Mouse (Mus musculus) lung, postnatal 4 days (tissue): ENCODE measurements around the gene Tsfm.
"Not testable (repeated sequence)": the region's sequence is repeated elsewhere in the genome, so short reads cannot be mapped to it uniquely, and the experiment has no call there.

Experiments used
- DNase-seq, 2 experiments: peaks; one replicate each; pipeline ENCODE4 v3.0.0; 2021

Tsfm gene

DNA sequence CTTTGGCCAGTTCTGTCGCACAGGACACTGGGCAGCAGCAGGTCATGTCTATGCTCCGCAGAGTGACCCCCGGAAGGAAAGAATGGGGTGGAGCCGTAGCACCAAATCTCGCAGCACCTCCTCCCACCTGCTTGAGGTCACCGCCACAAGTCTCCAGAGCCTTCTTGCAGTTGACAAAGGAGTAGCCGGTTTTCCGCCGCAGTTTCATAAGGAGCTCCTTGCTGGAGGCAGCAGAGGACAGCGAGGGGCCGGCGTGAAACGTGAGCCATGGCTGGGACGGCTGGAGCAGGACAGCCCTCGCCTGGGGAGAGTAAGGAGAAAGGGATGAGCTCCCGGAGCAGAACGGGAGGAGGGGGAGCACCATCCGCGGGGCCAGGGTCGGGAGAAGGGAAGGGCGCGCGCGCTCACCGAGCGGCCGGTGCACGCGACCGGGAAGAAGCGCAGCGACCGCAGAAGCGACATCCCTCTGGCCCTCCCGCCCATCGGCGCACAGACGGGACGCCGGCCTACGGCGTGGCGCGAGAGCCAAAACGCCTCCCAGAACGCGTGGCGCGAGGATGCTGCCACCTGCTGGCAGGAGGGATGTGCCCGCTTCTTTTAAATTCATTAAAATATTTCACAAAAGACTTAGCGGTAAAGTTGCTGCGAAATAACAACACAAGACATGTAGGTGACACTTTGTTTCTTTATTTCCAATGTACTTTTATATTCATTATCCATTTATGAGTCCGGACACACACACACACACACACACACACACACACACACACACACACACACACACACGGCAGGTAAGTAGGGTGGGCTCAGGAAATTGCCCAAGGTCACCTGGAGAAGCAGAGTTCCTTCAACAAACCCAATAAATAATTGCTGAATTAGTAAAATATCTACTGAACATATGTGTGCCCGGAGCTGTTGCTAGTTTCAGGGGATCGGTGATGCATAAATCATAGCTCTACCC lies at the start of gene Tsfm:
Gene Tsfm (minus strand): TSS at position 505 of the 961 bp plus-strand sequence.
- DNase-seq, result peak; percentile 92 to 95

DNA sequence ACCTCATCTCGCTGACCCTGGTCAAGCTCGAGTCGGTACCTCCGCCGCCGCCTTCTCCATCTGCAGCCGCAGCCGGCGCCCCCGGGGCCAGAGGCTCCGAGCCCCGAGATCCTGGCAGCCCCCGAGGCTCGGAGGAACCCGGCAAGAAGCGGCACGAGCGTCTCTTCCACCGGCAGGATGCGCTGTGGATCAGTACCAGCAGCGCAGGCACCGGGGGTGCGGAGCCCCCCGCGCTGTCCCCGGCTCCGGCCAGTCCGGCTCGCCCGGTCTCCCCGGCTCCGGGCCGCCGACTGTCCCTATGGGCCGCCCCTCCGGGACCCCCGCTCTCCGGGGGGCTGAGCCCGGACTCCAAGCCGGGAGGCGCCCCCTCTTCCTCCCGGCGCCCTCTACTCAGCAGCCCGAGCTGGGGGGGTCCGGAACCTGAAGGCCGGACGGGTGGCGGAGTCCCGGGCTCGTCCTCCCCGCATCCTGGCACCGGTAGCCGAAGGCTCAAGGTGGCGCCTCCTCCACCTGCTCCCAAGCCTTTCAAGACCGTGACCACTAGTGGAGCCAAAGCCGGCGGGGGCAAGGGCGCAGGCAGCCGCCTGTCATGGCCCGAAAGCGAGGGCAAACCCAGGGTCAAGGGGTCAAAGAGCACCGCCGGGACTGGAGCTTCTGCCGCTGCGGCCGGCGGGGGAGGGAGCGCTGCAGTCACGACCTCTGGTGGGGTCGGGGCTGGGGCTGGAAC lies 49.2 kb upstream of the Tsfm start:
- DNase-seq, result peak in 1 of 2 experiments; percentile 37

DNA sequence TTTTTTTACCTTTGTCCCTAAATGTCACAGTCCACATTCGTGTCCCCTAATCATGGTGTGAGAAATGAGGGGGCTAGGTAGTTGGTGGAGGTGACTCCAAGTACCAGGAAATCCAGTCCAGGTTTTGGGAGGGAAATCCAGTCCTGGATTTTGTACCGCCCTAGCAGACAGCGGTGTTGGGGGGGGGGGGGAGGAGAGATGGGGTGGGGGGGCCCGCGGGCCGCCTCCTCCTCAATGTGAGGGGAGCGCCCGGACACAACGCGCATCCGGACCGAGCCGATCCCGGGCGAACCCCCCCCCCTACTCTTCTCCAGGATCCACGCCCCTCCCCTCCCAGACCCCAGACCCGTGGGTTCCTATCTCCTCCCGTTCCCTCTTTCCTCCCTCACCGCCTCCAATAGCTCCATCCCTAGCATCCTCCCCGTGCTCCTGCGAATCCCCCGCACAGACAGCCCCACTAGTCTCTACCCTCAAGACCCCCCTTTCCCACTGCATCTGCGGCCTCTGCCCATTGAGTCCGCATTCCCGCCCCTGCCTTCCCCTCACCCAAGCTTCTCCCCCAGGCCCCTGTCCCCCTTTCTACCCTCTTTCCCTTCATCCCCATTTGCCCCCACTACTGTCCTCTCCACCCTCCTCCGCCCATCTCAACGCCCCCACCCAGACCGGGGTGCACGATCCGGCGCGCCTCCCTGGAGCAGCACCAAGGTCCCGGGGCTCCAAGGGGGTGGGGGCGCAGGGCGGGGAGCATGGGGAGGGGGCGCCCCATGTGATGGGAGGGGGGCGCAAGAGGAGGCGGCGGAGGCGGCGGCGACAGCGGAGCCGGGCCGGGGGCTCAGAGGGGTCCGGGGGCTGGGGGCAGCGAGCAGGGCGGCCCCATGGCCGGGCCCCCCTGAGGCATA lies 48.3 kb upstream of the Tsfm start:
- peak in 1 of 2 experiments; percentile 20 for DNase-seq

DNA sequence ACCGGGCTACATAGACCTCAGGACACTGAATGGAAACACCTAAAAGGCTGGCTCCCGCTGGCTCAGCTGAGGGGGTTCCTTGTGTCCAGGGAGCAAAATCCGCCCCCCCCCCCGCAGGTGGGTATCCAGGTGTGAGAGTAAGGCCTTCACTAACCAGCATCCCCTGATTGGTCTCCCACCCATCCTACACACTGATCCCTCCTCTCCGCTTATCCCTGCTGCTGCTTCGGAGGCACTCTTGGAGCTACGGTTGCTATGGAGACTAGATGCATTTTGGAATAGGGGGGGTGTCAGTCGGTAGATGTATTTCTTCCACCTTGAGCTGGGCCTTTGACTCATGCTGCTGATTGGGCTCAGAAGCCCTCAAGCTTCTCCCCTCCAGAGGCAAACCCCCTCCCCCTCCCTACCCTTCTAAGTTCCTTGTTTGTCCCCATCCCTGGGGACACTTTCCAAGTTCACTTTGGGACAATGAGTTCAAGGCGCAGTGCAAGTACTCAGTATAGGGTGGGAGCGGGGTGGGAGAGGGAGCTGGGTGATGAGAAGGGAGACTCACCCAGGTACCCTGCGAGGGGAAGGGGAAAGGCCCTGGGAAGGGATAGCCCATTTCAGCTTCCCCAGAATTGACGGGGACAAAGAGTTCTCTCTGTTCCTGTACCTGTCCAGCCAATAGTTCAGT lies 47.5 kb upstream of the Tsfm start:
- no peak for DNase-seq

DNA sequence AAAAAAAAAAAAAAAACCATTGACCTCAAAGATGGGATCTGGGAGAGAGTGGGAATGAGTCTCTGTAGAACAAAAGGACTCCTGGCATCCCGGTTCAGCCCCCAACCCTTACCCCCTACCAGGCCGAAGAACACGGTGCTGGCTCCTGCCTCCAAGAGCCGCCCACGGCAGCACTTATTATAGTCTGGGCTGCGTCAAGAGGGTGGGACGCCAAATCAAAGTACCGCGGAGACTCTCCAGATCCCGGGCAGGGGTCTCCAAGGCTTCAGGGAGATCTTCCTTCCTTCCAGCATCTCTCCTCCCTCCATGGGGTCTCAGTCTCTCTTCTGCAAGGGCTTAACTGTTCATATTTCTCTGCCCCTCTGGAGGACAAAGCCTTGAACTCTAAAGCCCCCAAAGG lies 46.9 kb upstream of the Tsfm start:
- DNase-seq, result no peak

DNA sequence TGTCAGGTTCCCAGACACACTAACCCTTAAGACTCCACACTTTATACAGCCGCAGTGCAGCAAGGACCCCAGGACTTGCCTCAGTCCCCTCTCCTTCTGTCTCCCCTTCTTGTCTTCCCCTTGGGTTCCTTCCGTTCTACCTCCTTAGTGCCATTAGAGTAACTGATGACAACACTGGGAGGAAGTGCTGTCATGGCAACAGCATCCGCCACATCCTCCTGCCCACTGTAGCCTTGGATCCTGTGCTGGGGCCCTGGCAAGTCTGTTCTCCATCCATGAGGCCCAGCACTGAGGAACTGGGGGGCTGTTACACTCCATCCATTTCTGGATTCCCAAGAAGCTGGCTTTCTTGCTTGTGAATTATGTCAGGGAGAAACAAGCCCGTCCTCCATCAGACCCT lies 45.4 kb upstream of the Tsfm start:
- peak in 1 of 2 experiments; percentile 30 for DNase-seq

DNA sequence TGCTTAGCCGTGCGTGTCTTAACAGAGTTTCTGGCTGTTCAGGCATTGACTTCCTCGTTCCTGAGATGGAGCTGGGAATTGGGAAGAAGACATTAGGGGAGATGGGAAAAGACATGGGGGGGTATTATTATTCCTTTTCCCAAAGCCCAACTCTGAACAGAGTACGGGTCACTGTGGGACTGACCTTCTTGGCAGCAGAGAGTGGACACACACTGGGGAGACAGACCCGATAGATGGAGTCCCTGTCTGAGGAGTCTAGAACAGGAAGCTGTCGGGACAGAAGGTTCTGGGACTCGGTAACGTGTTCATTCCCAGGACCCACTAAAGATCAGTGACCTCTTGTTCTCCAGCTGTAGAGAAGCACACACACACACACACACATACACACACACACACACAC lies 45.0 kb upstream of the Tsfm start:
- no peak for DNase-seq

DNA sequence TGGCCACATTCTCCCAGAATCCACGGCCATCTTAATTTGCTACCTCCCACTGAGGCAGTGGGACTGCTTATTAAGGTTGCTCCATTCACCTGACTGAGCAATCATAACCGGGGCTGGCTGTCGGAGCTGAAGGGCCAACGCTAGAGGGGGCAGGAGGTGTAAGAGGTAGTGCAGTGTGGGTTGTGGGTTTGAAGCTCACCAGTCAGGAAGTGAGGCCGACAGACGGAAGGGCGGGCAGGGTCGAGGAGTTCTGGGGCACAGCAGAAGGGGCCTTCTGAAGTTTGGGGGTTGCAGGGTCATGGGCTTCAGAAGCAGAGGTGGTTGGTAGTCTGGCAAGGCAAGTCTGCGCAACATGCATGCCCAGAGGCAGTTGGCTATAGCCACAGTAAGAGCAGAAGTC lies 44.4 kb upstream of the Tsfm start, which contains the start of gene Agap2:
Gene Agap2 (plus strand): TSS at position 205 of the 400 bp plus-strand sequence.
- peak; percentile 44 to 54 for DNase-seq

DNA sequence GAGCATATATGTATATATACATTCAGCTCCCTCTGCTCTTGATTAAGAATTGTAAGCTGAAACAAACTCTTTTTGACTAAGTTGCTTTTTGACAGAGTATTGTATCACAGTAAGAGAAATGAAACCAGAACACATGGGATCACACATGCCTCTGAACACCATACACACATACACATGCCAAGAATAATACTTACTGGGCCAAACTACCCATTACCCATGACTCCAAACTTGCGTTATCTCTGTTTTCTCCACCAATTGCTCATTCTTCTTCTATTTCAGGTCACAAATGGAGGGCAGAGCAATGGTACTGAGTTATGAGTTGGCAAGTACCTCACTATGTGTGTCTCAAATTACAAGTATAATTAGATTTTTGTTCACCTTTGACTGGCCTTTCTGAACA lies 43.3 kb upstream of the Tsfm start:
- no peak for DNase-seq

DNA sequence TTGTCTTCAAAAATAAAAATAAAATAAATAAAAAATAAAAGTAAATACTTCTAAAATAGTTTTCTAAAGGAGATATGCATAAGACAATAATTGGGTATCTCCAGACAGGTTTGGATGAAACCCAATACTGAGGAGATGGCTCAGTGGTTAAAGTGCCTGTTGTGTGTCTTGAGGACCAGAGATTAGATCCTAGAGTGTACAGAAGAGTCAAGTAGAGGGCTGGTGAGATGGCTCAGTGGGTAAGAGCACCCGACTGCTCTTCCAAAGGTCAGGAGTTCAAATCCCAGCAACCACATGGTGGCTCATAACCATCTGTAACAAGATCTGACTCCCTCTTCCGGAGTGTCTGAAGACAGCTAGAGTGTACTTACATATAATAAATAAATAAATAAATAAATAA lies 42.3 kb upstream of the Tsfm start:
- DNase-seq, result not testable (repeated sequence)

DNA sequence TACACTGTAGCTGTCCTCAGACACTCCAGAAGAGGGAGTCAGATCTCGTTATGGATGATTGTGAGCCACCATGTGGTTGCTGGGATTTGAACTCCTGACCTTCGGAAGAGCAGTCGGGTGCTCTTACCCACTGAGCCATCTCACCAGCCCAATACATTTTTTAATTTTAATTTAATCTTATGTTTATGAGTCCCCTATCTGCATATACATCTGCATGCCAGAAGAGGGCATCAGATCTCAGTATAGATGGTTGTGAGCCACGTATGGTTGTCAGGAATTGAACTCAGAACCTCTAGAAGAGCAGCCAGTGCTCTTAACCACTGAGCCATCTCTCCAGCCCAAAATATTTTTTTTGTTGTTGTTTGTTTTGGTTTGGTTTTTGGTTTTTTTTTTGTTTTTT lies 41.6 kb upstream of the Tsfm start:
- DNase-seq, result not testable (repeated sequence)

DNA sequence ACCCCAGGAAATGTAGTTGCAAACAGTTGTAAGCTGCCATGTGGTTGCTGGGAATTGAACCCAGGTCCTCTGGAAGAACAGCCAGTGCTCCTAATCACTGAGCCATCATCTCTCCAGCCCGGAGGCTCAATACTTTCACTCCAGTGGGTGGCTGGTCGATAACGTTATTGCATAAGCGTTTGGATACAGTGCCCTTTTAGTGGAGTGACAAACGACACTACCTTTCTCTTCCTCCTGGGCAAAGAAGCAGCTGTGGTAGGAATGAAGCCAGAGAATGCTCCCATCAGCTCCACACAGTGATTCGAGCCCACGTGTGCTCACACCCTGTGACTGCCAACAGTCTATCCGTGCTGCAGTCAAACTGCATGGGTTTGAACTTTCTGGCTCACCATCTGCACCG lies 40.6 kb upstream of the Tsfm start:
- no peak for DNase-seq

DNA sequence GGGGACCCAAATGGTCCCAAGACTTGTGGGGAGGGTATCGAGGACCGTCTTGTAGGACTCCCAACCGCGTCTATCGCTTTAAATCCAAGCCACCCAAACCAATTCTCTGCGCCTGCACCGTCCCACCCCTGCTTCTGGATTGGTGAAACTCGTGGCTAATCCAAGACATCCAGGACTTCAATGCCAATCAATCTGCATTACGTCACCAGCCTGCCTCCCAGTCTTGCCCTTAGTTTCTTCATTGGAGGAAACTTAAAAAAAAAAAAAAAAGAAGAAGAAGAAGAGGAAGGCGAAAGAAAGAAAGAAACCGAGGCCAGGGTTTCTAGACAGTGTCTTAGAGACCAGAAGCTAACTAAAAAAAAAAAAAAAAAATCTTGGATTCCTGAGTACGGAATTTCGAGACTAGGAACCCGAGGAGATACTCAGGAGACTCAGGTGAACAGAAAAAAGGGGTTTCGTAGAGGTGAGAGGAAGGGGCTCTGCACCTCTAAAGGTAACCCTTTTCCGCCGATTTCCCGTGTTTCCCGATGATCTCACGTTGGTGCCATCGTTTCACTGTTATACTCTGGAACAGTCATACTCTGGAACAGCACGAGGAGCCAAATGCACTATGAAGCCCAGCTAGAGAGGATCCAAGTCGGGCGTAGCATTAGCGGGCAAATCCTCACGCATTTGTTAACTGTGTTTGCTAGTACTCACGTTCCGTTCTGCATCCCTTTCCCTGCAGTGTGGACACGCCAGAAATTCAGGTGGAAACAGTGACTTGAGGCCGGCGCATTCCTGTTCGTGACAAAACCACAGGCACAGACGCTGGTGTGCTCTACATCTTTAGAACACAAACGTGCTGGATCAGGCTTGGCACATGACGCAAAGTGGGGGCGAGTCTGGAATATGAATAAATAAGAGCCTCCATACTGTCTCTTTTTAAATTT lies 39.8 kb upstream of the Tsfm start, which contains the start of gene Tspan31:
Gene Tspan31 (minus strand): TSS at position 75 of the 932 bp plus-strand sequence.
- DNase-seq, result peak; percentile 90 to 92

DNA sequence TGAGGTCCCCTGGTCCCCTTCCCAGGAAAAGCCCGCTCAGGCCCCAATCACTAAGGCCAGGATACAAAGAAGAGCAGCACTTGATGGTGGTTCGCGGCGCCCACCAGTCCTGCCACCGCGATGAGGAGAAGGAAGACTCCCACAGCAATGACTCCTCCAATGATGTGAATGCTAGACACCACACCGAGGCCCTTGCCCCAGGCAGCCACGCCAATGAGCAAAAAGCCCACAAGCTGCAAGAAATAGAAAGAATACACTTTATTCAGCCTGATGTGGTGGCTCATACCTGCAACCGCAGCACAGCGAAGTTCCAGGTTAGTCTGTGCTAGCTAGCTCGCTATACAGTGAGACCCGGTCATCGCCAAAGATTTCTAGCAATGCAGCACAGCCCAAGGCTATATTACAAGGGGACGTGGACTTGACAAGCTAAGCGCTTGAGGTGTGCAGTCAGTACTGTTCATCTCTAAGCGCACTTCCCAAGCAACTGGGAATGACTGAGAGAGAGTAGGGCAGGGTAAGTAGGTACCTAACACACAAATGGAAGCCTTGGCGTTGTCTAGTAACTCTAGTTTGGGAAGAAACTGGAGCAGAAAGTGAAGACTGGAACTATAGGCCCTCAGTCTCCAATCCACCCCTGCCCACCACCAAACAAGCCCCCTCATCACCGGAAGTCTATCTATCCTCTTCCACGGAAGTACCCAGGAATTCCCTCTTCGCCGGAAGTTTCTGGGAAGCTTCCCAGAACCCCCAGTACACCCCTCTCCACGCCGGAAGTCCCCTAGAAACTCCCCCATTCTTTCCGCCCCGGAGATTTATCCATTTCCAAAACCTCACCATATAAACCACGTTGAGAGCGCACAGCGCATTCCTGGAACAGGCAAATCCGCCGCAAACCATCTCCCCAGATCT lies 38.9 kb upstream of the Tsfm start:
- DNase-seq, result no peak

DNA sequence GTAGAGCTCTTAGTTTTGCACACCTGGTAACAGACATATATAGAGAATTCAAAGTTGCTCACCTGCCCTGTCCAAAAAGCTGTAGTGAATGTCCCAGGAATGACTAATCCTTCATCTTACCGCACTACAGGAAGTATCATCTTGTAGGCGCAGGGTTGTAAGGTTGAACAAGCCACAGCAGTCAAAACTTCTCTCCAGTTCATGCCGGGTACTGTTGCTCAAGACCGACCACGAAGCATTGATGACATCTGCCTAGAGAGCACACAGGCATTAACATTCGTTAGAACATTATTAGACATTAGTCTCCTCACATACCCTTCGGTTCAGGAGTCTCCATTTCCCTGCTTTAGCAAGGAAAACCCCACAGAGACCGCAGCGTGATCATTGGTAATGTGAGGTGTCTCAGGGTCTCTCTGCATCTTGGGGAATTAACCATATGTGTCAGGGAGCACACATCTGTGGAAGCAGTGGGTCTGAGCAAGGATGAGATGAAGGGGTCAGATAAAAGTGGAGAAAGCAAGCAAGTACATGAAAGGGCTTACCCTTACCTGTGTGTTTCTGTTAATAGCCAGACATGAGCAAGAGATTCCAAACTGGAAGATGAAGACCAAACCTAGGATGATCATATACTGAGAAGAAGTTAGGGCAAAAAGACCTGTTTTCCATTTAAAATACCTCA lies 37.9 kb upstream of the Tsfm start:
- DNase-seq, result no peak

DNA sequence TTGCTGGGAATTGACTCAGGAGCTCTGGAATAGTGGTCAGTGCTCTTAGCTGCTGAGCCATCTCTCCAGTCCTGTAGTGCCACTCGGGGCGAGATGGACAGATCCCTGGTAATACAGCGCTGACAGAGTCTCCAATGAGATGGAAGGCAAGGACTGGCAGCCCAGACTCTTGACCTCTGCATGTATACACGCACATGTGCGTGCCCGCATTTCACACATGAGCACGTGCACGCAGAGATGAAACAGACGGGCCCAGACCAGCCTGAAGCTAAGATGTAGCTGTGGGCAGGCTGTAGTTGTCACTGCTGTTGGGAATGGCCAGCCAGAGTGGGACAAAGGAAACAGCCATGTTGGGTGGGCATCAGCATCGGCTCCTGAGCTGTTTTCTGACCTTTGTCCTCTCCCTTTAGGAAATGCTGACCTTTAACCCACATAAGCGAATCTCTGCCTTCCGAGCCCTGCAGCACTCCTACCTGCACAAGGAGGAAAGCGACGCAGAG lies 35.9 kb upstream of the Tsfm start:
- no peak for DNase-seq

DNA sequence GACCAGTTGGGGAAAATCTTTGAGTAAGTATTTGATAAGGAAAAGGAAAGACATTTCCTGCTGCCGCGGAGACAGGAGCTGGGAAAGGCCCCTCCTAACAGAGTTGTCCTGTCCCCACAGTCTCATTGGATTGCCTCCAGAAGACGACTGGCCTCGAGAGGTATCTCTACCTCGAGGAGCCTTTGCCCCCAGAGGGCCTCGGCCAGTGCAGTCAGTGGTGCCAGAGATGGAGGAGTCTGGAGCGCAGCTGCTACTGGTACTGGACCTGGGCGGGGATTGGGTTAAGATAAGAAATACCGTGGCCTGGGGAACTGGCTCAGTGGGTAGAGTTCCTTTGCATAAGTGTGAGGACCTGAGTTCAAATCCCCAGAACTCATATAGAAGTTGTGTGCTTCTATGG lies 35.3 kb upstream of the Tsfm start:
- DNase-seq, result no peak

DNA sequence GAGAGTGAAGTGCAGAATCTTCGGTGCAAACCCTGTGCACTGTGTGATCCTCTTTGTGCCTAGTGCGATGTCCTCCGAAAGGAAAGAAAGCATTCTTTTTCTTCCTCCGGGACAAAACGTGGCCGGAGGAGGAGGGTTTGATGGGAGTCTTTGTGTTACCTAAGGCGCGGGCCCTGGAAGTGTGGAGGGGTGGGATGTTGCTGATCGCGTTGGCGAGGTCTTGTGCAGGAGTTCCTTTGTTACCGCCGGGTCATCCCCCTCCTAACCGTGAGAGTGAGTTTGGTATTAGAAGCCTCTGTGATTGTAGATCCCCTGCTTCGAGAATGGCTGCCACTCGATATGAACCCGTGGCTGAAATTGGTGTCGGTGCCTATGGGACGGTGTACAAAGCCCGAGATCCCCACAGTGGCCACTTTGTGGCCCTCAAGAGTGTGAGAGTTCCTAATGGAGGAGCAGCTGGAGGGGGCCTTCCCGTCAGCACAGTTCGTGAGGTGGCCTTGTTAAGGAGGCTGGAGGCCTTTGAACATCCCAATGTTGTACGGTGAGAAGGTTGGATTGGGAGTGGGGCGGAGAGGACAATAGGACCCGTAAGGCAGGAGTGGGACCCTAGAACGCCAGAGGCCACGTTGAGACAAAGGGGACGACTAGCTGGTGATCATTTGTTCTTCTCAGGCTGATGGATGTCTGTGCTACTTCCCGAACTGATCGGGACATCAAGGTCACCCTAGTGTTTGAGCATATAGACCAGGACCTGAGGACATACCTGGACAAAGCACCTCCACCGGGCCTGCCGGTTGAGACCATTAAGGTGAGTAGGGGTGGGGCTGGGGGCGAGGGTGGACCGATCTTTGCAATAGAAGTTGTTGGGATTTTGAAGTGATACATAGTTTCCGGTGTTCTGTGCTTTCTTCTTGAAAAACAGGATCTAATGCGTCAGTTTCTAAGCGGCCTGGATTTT lies 33.6 kb upstream of the Tsfm start:
- no peak for DNase-seq
